Mouse (Mus musculus) olfactory bulb, adult 2 months (tissue): ENCODE data around the gene Tmem164.

Experiments
- CTCF ChIP-seq: fragments of 200-500 bp; IDR thresholded peaks from 2 replicates; pipeline ENCODE4 v1.5.1; 2012; ENCODE audit warnings: low read depth, mild to moderate bottlenecking, low read length, moderate library complexity; ENCODE audit not compliant: insufficient read depth
- POLR2A ChIP-seq: fragments of 200-500 bp; IDR thresholded peaks from 2 replicates; pipeline ENCODE4 v1.6.1; 2012; ENCODE audit warnings: mild to moderate bottlenecking, low read depth, low read length, moderate library complexity; ENCODE audit not compliant: insufficient read depth

GRCm38 (mm10) chrX:142829866-142830470 lies 148.8 kb downstream of the Tmem164 start:
- no peak for TF ChIP-seq CTCF
- TF ChIP-seq POLR2A: no peak
